Mouse (Mus musculus) layer of hippocampus, postnatal 36 days (tissue): Measurements from ENCODE around the gene Mageb3. TPM values are rescaled to one million over a fixed set of nuclear protein-coding genes. Genes with fewer than 3 reads are reported as not detected.
"Not testable (repeated sequence)": the region's sequence is repeated elsewhere in the genome, so short reads cannot be mapped to it uniquely, and the experiment has no call there.

Source experiments
- DNase-seq, 2 experiments: peaks; one replicate each; pipeline ENCODE4 v3.0.0; 2022
- total RNA-seq, 2 experiments: library from RNA; stranded (reverse); gene quantifications; 2 replicates each; pipeline ENCODE4 v1.2.3; 2021

The Mageb3 gene
- total RNA-seq = under 1 TPM; 0.22 to 0.30 TPM

- DNase-seq = peak; percentile 93 to 94
Measured at GRCm38 (mm10) chr2:121955765-121956223, at the start of gene Mageb3, which contains the start of gene Ctdspl2. Gene Mageb3 (minus strand): TSS chr2:121956092. Gene Ctdspl2 (plus strand): TSS chr2:121956001.

DNA sequence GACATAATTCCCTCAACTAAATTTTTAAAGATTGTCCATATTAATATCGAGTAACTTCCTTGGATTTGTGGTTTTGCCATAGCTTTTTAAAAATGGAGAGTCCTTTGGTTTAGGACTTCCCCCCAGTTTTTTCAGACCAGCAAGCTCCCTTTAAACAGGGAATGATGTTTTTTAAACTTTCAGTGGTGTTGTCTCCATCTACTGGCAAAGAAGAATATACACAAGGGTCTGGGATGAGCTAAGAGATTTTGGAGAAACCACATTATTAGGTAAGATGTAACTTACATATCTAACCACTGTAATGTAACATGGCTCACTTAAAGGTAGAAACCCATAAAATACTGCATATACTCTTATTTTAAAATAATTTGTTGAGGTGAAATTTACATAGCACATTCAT, 39.8 kb upstream of the Mageb3 start:
- DNase-seq = no peak

GRCm38 (mm10) chr2:121957216-121957792, 1.4 kb upstream of the Mageb3 start:
- no peak for DNase-seq

- DNase-seq = peak; percentile 95 to 97
Measured at GRCm38 (mm10) chr2:121956224-121957018, 529 bp upstream of the Mageb3 start.

DNA sequence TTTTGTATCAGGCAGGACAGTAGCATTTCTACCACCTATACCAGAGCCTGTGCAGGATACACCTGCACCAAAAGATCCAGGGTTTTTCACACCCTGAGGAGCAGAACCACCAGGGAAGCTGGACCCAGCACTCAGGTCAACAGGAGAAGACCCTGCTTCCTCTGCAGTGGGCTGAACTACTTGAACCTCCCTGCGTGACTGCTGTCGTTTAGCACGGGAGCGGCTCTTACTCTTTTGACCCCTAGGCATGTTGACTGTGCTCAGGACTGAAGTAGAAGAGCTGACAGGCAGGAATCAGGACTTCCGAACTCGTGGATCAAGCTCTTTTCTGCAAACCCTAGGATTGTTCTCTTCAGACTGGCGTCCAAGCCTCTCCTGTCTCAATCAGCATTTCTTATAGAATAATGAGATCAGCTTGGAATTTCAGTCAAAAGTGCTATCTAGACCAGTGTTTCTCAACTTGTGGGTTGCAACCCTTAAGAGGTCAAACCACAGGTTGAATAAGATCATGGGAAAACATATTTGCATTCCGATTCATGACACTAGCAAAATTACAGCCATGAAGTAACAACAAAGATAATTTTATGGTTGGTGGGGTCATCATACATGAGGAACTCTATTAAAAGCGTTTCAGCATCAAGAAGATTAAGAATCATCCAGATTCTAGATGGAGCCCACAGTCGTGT, 778 bp downstream of the Mageb3 start:
- no peak for DNase-seq

DNA sequence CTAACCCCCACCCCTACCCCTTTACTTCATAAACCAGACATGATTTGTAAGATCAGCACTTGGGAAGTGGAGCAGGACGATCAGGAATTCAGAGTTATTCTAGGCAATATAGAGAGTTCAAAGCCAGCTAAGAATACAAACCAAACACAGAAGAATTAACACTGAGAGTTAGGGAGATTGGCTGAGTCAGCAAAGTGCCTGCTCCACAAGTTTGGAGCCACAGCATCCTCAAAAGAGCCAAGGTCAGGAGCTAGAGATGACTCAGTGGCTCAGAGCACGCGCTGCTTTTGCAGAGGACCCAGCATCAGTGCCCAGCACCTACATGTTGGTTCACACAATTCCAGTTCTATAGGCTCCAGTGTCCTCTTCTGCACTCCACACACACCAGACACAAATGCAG, 12.5 kb downstream of the Mageb3 start:
- DNase-seq = no peak

GRCm38 (mm10) chr2:121937624-121938023, 18.3 kb downstream of the Mageb3 start:
- DNase-seq = not testable (repeated sequence)

GRCm38 (mm10) chr2:121916047-121916970, 39.6 kb downstream of the Mageb3 start:
- no peak for DNase-seq

GRCm38 (mm10) chr2:121909975-121910374, 45.9 kb downstream of the Mageb3 start:
- DNase-seq = no peak

Other genes with a start within 250 kb of the Mageb3 start
- gene Frmd5, start 149.0 kb downstream of the Mageb3 start, total RNA-seq = 10 to 100 TPM; 34.8 to 39.0 TPM
- 100 to 1,000 TPM in 1 of 2 experiments, 10 to 100 TPM in 1; 97.9 to 115 TPM for gene Casc4, start 89.1 kb downstream of the Mageb3 start, total RNA-seq
- gene Ctdspl2, start 91 bp downstream of the Mageb3 start, total RNA-seq = 10 to 100 TPM; 38.9 to 39.4 TPM
- 10 to 100 TPM; 18.4 TPM for gene Eif3j1, start 72.5 kb upstream of the Mageb3 start, total RNA-seq
- 10 to 100 TPM; 15.2 to 16.5 TPM for gene Spg11, start 162.3 kb upstream of the Mageb3 start, total RNA-seq
- 100 to 1,000 TPM in 1 of 2 experiments, 10 to 100 TPM in 1; 99.2 to 107 TPM for gene B2m, start 191.6 kb upstream of the Mageb3 start, total RNA-seq
- gene Trim69, start 204.6 kb upstream of the Mageb3 start, total RNA-seq = not detected
- under 1 TPM in 1 of 2 experiments, not detected in 1; 0.12 TPM for gene Patl2, start 230.1 kb upstream of the Mageb3 start, total RNA-seq
- not detected for gene Terb2, start 230.2 kb upstream of the Mageb3 start, total RNA-seq